Mouse (Mus musculus): ENCODE measurements around the gene Sipa1l1. TPM values are rescaled to one million over a fixed set of nuclear protein-coding genes. Genes with fewer than 3 reads are reported as not detected.

Gene Sipa1l1
- polyA plus RNA-seq, 1 experiment from 2014 or later: 34.5 TPM

- no peaks in the 10 kb centered on the region for H3K36me3 ChIP-seq
- no peaks in the 10 kb centered on the region for H3K4me1 ChIP-seq
- no peak overlapping the region for H3K27ac ChIP-seq
- no peak overlapping the region for H3K4me2 ChIP-seq (replicated peaks)
- H3K9me3 ChIP-seq: no peaks in the 10 kb centered on the region
- no peak overlapping the region for H3K9ac ChIP-seq
- 88% methylated on average over 4 of the region's 4 CpGs for WGBS
- no peak for ATAC-seq (ENCODE audit: low FRiP score, low read depth)
- H3K27me3 ChIP-seq: no peaks in the 10 kb centered on the region
- no peak overlapping the region for H3K4me3 ChIP-seq
Measured at GRCm38 (mm10) chr12:82154527-82154926, 14.6 kb upstream of the Sipa1l1 start.

GRCm38 (mm10) chr12:82158516-82158915 is 10.6 kb upstream of the Sipa1l1 start:
- Histone ChIP-seq H3K36me3 (no peaks in the 10 kb centered on the region), H3K4me2 (replicated peaks) (no peak overlapping the region), H3K4me1 (no peaks in the 10 kb centered on the region), H3K27ac (no peak overlapping the region), H3K4me3 (no peak overlapping the region), H3K9ac (no peak overlapping the region), H3K9me3 (no peaks in the 10 kb centered on the region), H3K27me3 (no peaks in the 10 kb centered on the region)
- WGBS: 93% methylated on average over 16 of the region's 16 CpGs
- ATAC-seq (ENCODE audit: low FRiP score, low read depth): no peak

GRCm38 (mm10) chr12:82159372-82159771 is 9.7 kb upstream of the Sipa1l1 start:
- ATAC-seq (ENCODE audit: low FRiP score, low read depth): no peak
- 97% methylated on average over 3 of the region's 3 CpGs for WGBS
- no peak overlapping the region for H3K4me3 ChIP-seq
- no peaks in the 10 kb centered on the region for H3K27me3 ChIP-seq
- H3K4me1 ChIP-seq: no peaks in the 10 kb centered on the region
- H3K9me3 ChIP-seq: no peaks in the 10 kb centered on the region
- H3K27ac ChIP-seq: no peak overlapping the region
- no peaks in the 10 kb centered on the region for H3K36me3 ChIP-seq
- no peak overlapping the region for H3K4me2 ChIP-seq (replicated peaks)
- no peak overlapping the region for H3K9ac ChIP-seq

- 77% methylated on average over 4 of the region's 4 CpGs for WGBS
- Histone ChIP-seq H3K4me1 (peaks cover 27% of the 10 kb centered on the region), H3K27ac (no peak overlapping the region), H3K36me3 (no peaks in the 10 kb centered on the region), H3K9ac (no peak overlapping the region), H3K4me2 (replicated peaks) (0 out of 2 replicates have a peak overlapping the region, but pooled peaks have one; percentile 43), H3K9me3 (no peaks in the 10 kb centered on the region), H3K27me3 (peaks cover 6% of the 10 kb centered on the region; the same call in 1 of the 2 replicates), H3K4me3 (no peak overlapping the region)
- ATAC-seq (ENCODE audit: low FRiP score, low read depth): no peak
Measured at GRCm38 (mm10) chr12:82165651-82166050, 3.5 kb upstream of the Sipa1l1 start.

GRCm38 (mm10) chr12:82166101-82166571 is 3.0 kb upstream of the Sipa1l1 start:
- WGBS: 31% methylated on average over 14 of the region's 14 CpGs
- Histone ChIP-seq H3K4me3 (peak overlapping the region; percentile 5; the same call in 1 of the 2 replicates), H3K36me3 (no peaks in the 10 kb centered on the region), H3K9ac (no peak overlapping the region), H3K4me1 (peaks cover 29% of the 10 kb centered on the region), H3K9me3 (no peaks in the 10 kb centered on the region), H3K27me3 (peaks cover 6% of the 10 kb centered on the region; the same call in 1 of the 2 replicates), H3K4me2 (replicated peaks) (peak overlapping the region; percentile 43), H3K27ac (no peak overlapping the region)
- no peak for ATAC-seq (ENCODE audit: low FRiP score, low read depth)

GRCm38 (mm10) chr12:82169571-82170431 is 681 bp downstream of the Sipa1l1 start:
- Histone ChIP-seq H3K27ac (peak overlapping the region; percentile 95), H3K4me1 (peaks cover 59% of the 10 kb centered on the region), H3K9ac (peak overlapping the region; percentile 95), H3K27me3 (peaks cover 3% of the 10 kb centered on the region; the same call in 1 of the 2 replicates), H3K4me3 (peak overlapping the region; percentile 92), H3K36me3 (no peaks in the 10 kb centered on the region), H3K9me3 (no peaks in the 10 kb centered on the region), H3K4me2 (replicated peaks) (peak overlapping the region; percentile 95)
- ATAC-seq (ENCODE audit: low FRiP score, low read depth): peak; percentile 57
- WGBS: under 1% methylated on average over 92 of the region's 109 CpGs

- Histone ChIP-seq H3K4me3 (peak overlapping the region; percentile 92), H3K36me3 (no peaks in the 10 kb centered on the region), H3K27ac (peak overlapping the region; percentile 95), H3K27me3 (no peaks in the 10 kb centered on the region), H3K9me3 (no peaks in the 10 kb centered on the region), H3K9ac (peak overlapping the region; percentile 95), H3K4me1 (peaks cover 61% of the 10 kb centered on the region), H3K4me2 (replicated peaks) (peak overlapping the region; percentile 95)
- WGBS: under 1% methylated on average over 29 of the region's 29 CpGs
- ATAC-seq (ENCODE audit: low FRiP score, low read depth): no peak
Measured at GRCm38 (mm10) chr12:82170461-82171279, 1.6 kb downstream of the Sipa1l1 start.

GRCm38 (mm10) chr12:82171591-82171990 is 2.5 kb downstream of the Sipa1l1 start:
- H3K9ac ChIP-seq: peak overlapping the region; percentile 95
- peak overlapping the region; percentile 95 for H3K4me2 ChIP-seq (replicated peaks)
- no peak for ATAC-seq (ENCODE audit: low FRiP score, low read depth)
- H3K9me3 ChIP-seq: no peaks in the 10 kb centered on the region
- peak overlapping the region; percentile 92 for H3K4me3 ChIP-seq
- H3K4me1 ChIP-seq: peaks cover 51% of the 10 kb centered on the region
- no peaks in the 10 kb centered on the region for H3K27me3 ChIP-seq
- H3K27ac ChIP-seq: no peak overlapping the region
- 17% methylated on average over 10 of the region's 10 CpGs for WGBS
- H3K36me3 ChIP-seq: peaks cover 2% of the 10 kb centered on the region; the same call in 1 of the 2 replicates

GRCm38 (mm10) chr12:82173623-82174022 is 4.5 kb downstream of the Sipa1l1 start:
- Histone ChIP-seq H3K27ac (no peak overlapping the region), H3K4me3 (no peak overlapping the region), H3K4me2 (replicated peaks) (no peak overlapping the region), H3K36me3 (peaks cover 5% of the 10 kb centered on the region), H3K27me3 (no peaks in the 10 kb centered on the region), H3K9ac (no peak overlapping the region), H3K9me3 (no peaks in the 10 kb centered on the region), H3K4me1 (peaks cover 38% of the 10 kb centered on the region)
- WGBS: 83% methylated on average over 1 of the region's 1 CpGs
- no peak for ATAC-seq (ENCODE audit: low FRiP score, low read depth)

- 95% methylated on average over 3 of the region's 3 CpGs for WGBS
- Histone ChIP-seq H3K4me3 (no peak overlapping the region), H3K9me3 (no peaks in the 10 kb centered on the region), H3K36me3 (peaks cover 12% of the 10 kb centered on the region), H3K27ac (no peak overlapping the region), H3K4me2 (replicated peaks) (no peak overlapping the region), H3K4me1 (peaks cover 35% of the 10 kb centered on the region), H3K9ac (no peak overlapping the region), H3K27me3 (no peaks in the 10 kb centered on the region)
- no peak for ATAC-seq (ENCODE audit: low FRiP score, low read depth)
Measured at GRCm38 (mm10) chr12:82175709-82176108, 6.6 kb downstream of the Sipa1l1 start.

- peaks cover 14% of the 10 kb centered on the region for H3K4me1 ChIP-seq
- peaks cover 33% of the 10 kb centered on the region for H3K36me3 ChIP-seq
- H3K9ac ChIP-seq: no peak overlapping the region
- no peaks in the 10 kb centered on the region for H3K27me3 ChIP-seq
- H3K4me2 ChIP-seq (replicated peaks): no peak overlapping the region
- H3K4me3 ChIP-seq: no peak overlapping the region
- 0 out of 2 replicates have a peak, but pooled peaks cover 3% of the 10 kb centered on the region for H3K9me3 ChIP-seq
- WGBS: 86% methylated on average over 4 of the region's 4 CpGs
- no peak overlapping the region for H3K27ac ChIP-seq
- no peak for ATAC-seq (ENCODE audit: low FRiP score, low read depth)
Measured at GRCm38 (mm10) chr12:82178636-82179035, 9.5 kb downstream of the Sipa1l1 start.

GRCm38 (mm10) chr12:82179626-82180025 is 10.5 kb downstream of the Sipa1l1 start:
- no peak overlapping the region for H3K27ac ChIP-seq
- H3K9ac ChIP-seq: no peak overlapping the region
- H3K4me3 ChIP-seq: no peak overlapping the region
- H3K4me2 ChIP-seq (replicated peaks): no peak overlapping the region
- H3K36me3 ChIP-seq: peaks cover 34% of the 10 kb centered on the region
- H3K27me3 ChIP-seq: no peaks in the 10 kb centered on the region
- 90% methylated on average over 4 of the region's 4 CpGs for WGBS
- peaks cover 4% of the 10 kb centered on the region for H3K4me1 ChIP-seq
- 0 out of 2 replicates have a peak, but pooled peaks cover 3% of the 10 kb centered on the region for H3K9me3 ChIP-seq
- no peak for ATAC-seq (ENCODE audit: low FRiP score, low read depth)

Data from limb, embryonic 13.5 days (tissue).